In genomic region chr15:98796803-98797595, GRCm38 (mm10) we compare ENCODE assay signal across 16 mouse cellular contexts. TPM values are rescaled to one million over a fixed set of nuclear protein-coding genes. Genes with fewer than 3 reads are reported as not detected.
A peak's percentile ranks its signal among the peaks of the same experiment; 100 is the strongest.
DNase-seq lines count a peak whose midpoint lies in the region; ATAC-seq and TF ChIP-seq lines count a peak whose summit lies in the region.
"Had no signal": no experiment of that assay in that cellular context is flagged by ENCODE, and none has a peak within 500 bp of the region (broad histone marks: within the 10 kb centered on the region; RNA-seq: fewer than 3 reads in every experiment).

No protein-coding gene starts in this region.

- no peak for TF ChIP-seq CTCF in heart, postnatal 0 days (IDR thresholded peaks at IDR 0.05; ENCODE audit: low read depth)
- TF ChIP-seq CTCF in midbrain, postnatal 0 days (IDR thresholded peaks at IDR 0.05): no peak

- peak; percentile 29 for DNase-seq in heart, postnatal 0 days (ENCODE audit: low spot score)
- DNase-seq in heart, adult 18-20 months: no peak
- peak; percentile 61 for DNase-seq in midbrain, postnatal 0 days (ENCODE audit: low spot score)
- DNase-seq in thymus, postnatal 10 days (ENCODE audit: low spot score in 2 of 2): no peak
- DNase-seq in embryo, embryonic 10 days (ENCODE audit: low spot score): no peak
- DNase-seq: adrenal gland, adult 2 months; cerebellum, adult 9-11 months; heart, postnatal 36 days; thymus, adult 2 months had no signal

- no peaks in the 10 kb centered on the region for H3K36me3 ChIP-seq in heart, postnatal 0 days (replicated peaks; ENCODE audit: control insufficient read depth, insufficient read depth, low read length)
- no peaks in the 10 kb centered on the region for H3K36me3 ChIP-seq in embryonic facial prominence, embryonic 13.5 days
- H3K36me3 ChIP-seq in hindbrain, embryonic 13.5 days: no peaks in the 10 kb centered on the region
- H3K36me3 ChIP-seq in midbrain, postnatal 0 days (ENCODE audit: insufficient read depth, low read length): no peaks in the 10 kb centered on the region
- H3K36me3 ChIP-seq: G1E had no signal

- TF ChIP-seq EP300 in heart, postnatal 0 days (IDR thresholded peaks at IDR 0.05; ENCODE audit: low read depth): no peak

- no peak overlapping the region for H3K27ac ChIP-seq in heart, postnatal 0 days (ENCODE audit: low read depth)
- no peak overlapping the region for H3K27ac ChIP-seq in embryonic facial prominence, embryonic 13.5 days
- H3K27ac ChIP-seq in hindbrain, embryonic 13.5 days: no peak overlapping the region
- no peak overlapping the region for H3K27ac ChIP-seq in midbrain, postnatal 0 days (ENCODE audit: low read depth, low read length)

- peaks cover 11% of the 10 kb centered on the region for H3K4me1 ChIP-seq in heart, postnatal 0 days (ENCODE audit: control insufficient read depth, insufficient read depth)
- peaks cover 17% of the 10 kb centered on the region for H3K4me1 ChIP-seq in embryonic facial prominence, embryonic 13.5 days
- H3K4me1 ChIP-seq in hindbrain, embryonic 13.5 days (replicated peaks): peaks cover 41% of the 10 kb centered on the region
- H3K4me1 ChIP-seq in midbrain, postnatal 0 days (ENCODE audit: insufficient read depth, low read length): no peaks in the 10 kb centered on the region

- peak overlapping the region; percentile 36 for H3K4me2 ChIP-seq in heart, postnatal 0 days (ENCODE audit: low read depth, low read length)
- no peak overlapping the region for H3K4me2 ChIP-seq in embryonic facial prominence, embryonic 13.5 days
- H3K4me2 ChIP-seq in hindbrain, embryonic 13.5 days: no peak overlapping the region
- no peak overlapping the region for H3K4me2 ChIP-seq in midbrain, postnatal 0 days (ENCODE audit: low read depth, low read length, poor library complexity, severe bottlenecking)

- peaks cover 96% of the 10 kb centered on the region for H3K27me3 ChIP-seq in heart, postnatal 0 days (ENCODE audit: control insufficient read depth, insufficient read depth, low read length)
- H3K27me3 ChIP-seq in embryonic facial prominence, embryonic 13.5 days: peaks cover 100% of the 10 kb centered on the region
- H3K27me3 ChIP-seq in hindbrain, embryonic 13.5 days: peaks cover 98% of the 10 kb centered on the region
- peaks cover 85% of the 10 kb centered on the region for H3K27me3 ChIP-seq in midbrain, postnatal 0 days (ENCODE audit: insufficient read depth, low read length)

- peak; percentile 65 for ATAC-seq in heart, postnatal 0 days (ENCODE audit: insufficient read depth, low read depth)
- ATAC-seq in embryonic facial prominence, embryonic 13.5 days (ENCODE audit: insufficient number of reproducible peaks, insufficient read depth, low FRiP score, low TSS enrichment, low read depth): no peak
- no peak for ATAC-seq in hindbrain, embryonic 13.5 days (ENCODE audit: low FRiP score)
- no peak for ATAC-seq in midbrain, postnatal 0 days (ENCODE audit: low FRiP score)
- ATAC-seq: lung, postnatal 0 days had no signal

- H3K4me3 ChIP-seq in heart, postnatal 0 days (ENCODE audit: low read depth, low read length): no peak overlapping the region; the same call in 1 of the 2 replicates
- H3K4me3 ChIP-seq in embryonic facial prominence, embryonic 13.5 days: no peak overlapping the region
- no peak overlapping the region for H3K4me3 ChIP-seq in hindbrain, embryonic 13.5 days
- H3K4me3 ChIP-seq in midbrain, postnatal 0 days (ENCODE audit: low read depth, low read length): no peak overlapping the region
- H3K4me3 ChIP-seq: erythroblast, embryonic 14.5 days had no signal

- WGBS in heart, postnatal 0 days: 4% methylated on average over 13 of the region's 13 CpGs
- 2% methylated on average over 13 of the region's 13 CpGs for WGBS in embryonic facial prominence, embryonic 13.5 days
- 4% methylated on average over 13 of the region's 13 CpGs for WGBS in hindbrain, embryonic 13.5 days
- WGBS in midbrain, postnatal 0 days: 5% methylated on average over 13 of the region's 13 CpGs

- no peak overlapping the region for H3K9ac ChIP-seq in heart, postnatal 0 days (replicated peaks; ENCODE audit: low read depth, low read length)
- 0 out of 2 replicates have a peak overlapping the region, but pooled peaks have one; percentile 27 for H3K9ac ChIP-seq in embryonic facial prominence, embryonic 13.5 days
- H3K9ac ChIP-seq in hindbrain, embryonic 13.5 days: peak overlapping the region; percentile 24
- H3K9ac ChIP-seq in midbrain, postnatal 0 days (replicated peaks; ENCODE audit: low read length, poor library complexity, severe bottlenecking): no peak overlapping the region

- H3K9me3 ChIP-seq in heart, postnatal 0 days (replicated peaks; ENCODE audit: control insufficient read depth, low read length): no peaks in the 10 kb centered on the region
- H3K9me3 ChIP-seq in embryonic facial prominence, embryonic 13.5 days: no peaks in the 10 kb centered on the region
- H3K9me3 ChIP-seq in hindbrain, embryonic 13.5 days: no peaks in the 10 kb centered on the region
- no peaks in the 10 kb centered on the region for H3K9me3 ChIP-seq in midbrain, postnatal 0 days (ENCODE audit: low read length)

RNA-seq across cellular contexts. Expression of gene Wnt1, which starts 7.3 kb away (rescaled TPM):
- total RNA-seq in heart, postnatal 0 days (2014; rRNA removed; ENCODE audit: low replicate concordance): not detected in 2 replicates
- not detected in 2 replicates for polyA plus RNA-seq in heart, postnatal 0 days (2015; fragmentation: Nextera tagmentation; extraction: Ambion mirVana)
- total RNA-seq in heart, adult 18-20 months (2021): not detected
- not detected in 2 replicates for polyA plus RNA-seq in embryonic facial prominence, embryonic 13.5 days (2015; fragmentation: Nextera tagmentation; extraction: Ambion mirVana)
- 3.7 and 4.6 TPM in 2 replicates for polyA plus RNA-seq in hindbrain, embryonic 13.5 days (2015; fragmentation: Nextera tagmentation; extraction: Ambion mirVana)
- total RNA-seq in midbrain, postnatal 0 days (2014; rRNA removed): 0.33 TPM in 2 replicates
- polyA plus RNA-seq in midbrain, postnatal 0 days (2015; fragmentation: Nextera tagmentation; extraction: Ambion mirVana): 0.81 and 1.1 TPM in 2 replicates
- total RNA-seq: adrenal gland, adult 2 months; G1E; heart, postnatal 36 days; left cerebral cortex, postnatal 4 days had no signal
- polyA plus RNA-seq: erythroblast, embryonic 14.5 days; G1E; large intestine, adult 2 months; lung, postnatal 0 days had no signal

RNA-seq across cellular contexts. Expression of gene Ddn, which starts 12.3 kb away (rescaled TPM):
- total RNA-seq in heart, postnatal 0 days (2014; rRNA removed; ENCODE audit: low replicate concordance): 1.4 and 1.9 TPM in 2 replicates
- polyA plus RNA-seq in heart, postnatal 0 days (2015; fragmentation: Nextera tagmentation; extraction: Ambion mirVana): 0.11 TPM in 2 replicates
- total RNA-seq in heart, adult 18-20 months (2021): under 1 TPM; 0.64 to 0.79 TPM
- 0.07 TPM in 1 of 2 replicates, not detected in the other for polyA plus RNA-seq in embryonic facial prominence, embryonic 13.5 days (2015; fragmentation: Nextera tagmentation; extraction: Ambion mirVana)
- polyA plus RNA-seq in hindbrain, embryonic 13.5 days (2015; fragmentation: Nextera tagmentation; extraction: Ambion mirVana): 0.63 and 0.69 TPM in 2 replicates
- total RNA-seq in midbrain, postnatal 0 days (2014; rRNA removed): 5.5 and 7.3 TPM in 2 replicates
- polyA plus RNA-seq in midbrain, postnatal 0 days (2015; fragmentation: Nextera tagmentation; extraction: Ambion mirVana): 0.51 and 0.64 TPM in 2 replicates

RNA-seq across cellular contexts. Expression of gene Wnt10b, which starts 19.0 kb away (rescaled TPM):
- total RNA-seq in heart, postnatal 0 days (2014; rRNA removed; ENCODE audit: low replicate concordance): not detected in 2 replicates
- 0.07 TPM in 1 of 2 replicates, not detected in the other for polyA plus RNA-seq in heart, postnatal 0 days (2015; fragmentation: Nextera tagmentation; extraction: Ambion mirVana)
- total RNA-seq in heart, adult 18-20 months (2021): under 1 TPM; 0.10 to 0.20 TPM
- polyA plus RNA-seq in embryonic facial prominence, embryonic 13.5 days (2015; fragmentation: Nextera tagmentation; extraction: Ambion mirVana): 4.9 and 5.3 TPM in 2 replicates
- 0.12 TPM in 1 of 2 replicates, not detected in the other for polyA plus RNA-seq in hindbrain, embryonic 13.5 days (2015; fragmentation: Nextera tagmentation; extraction: Ambion mirVana)
- 0.38 and 1.5 TPM in 2 replicates for total RNA-seq in midbrain, postnatal 0 days (2014; rRNA removed)
- polyA plus RNA-seq in midbrain, postnatal 0 days (2015; fragmentation: Nextera tagmentation; extraction: Ambion mirVana): not detected in 2 replicates
- polyA plus RNA-seq: erythroblast, embryonic 14.5 days had no signal

RNA-seq across cellular contexts. Expression of gene Arf3, which starts 34.0 kb away (rescaled TPM):
- total RNA-seq in heart, postnatal 0 days (2014; rRNA removed; ENCODE audit: low replicate concordance): 27.6 and 28.7 TPM in 2 replicates
- polyA plus RNA-seq in heart, postnatal 0 days (2015; fragmentation: Nextera tagmentation; extraction: Ambion mirVana): 15.9 and 17.3 TPM in 2 replicates
- 10 to 100 TPM; 17.8 to 21.5 TPM for total RNA-seq in heart, adult 18-20 months (2021)
- polyA plus RNA-seq in embryonic facial prominence, embryonic 13.5 days (2015; fragmentation: Nextera tagmentation; extraction: Ambion mirVana): 44.1 and 44.6 TPM in 2 replicates
- polyA plus RNA-seq in hindbrain, embryonic 13.5 days (2015; fragmentation: Nextera tagmentation; extraction: Ambion mirVana): 68.4 and 71.7 TPM in 2 replicates
- 122 and 144 TPM in 2 replicates for total RNA-seq in midbrain, postnatal 0 days (2014; rRNA removed)
- polyA plus RNA-seq in midbrain, postnatal 0 days (2015; fragmentation: Nextera tagmentation; extraction: Ambion mirVana): 89.2 and 93.8 TPM in 2 replicates

RNA-seq across cellular contexts. Expression of gene Prkag1, which starts 34.3 kb away (rescaled TPM):
- total RNA-seq in heart, postnatal 0 days (2014; rRNA removed; ENCODE audit: low replicate concordance): 115 and 134 TPM in 2 replicates
- polyA plus RNA-seq in heart, postnatal 0 days (2015; fragmentation: Nextera tagmentation; extraction: Ambion mirVana): 113 and 114 TPM in 2 replicates
- total RNA-seq in heart, adult 18-20 months (2021): 100 to 1,000 TPM; 107 to 125 TPM
- polyA plus RNA-seq in embryonic facial prominence, embryonic 13.5 days (2015; fragmentation: Nextera tagmentation; extraction: Ambion mirVana): 90.4 and 92.5 TPM in 2 replicates
- polyA plus RNA-seq in hindbrain, embryonic 13.5 days (2015; fragmentation: Nextera tagmentation; extraction: Ambion mirVana): 73.4 and 77.5 TPM in 2 replicates
- 45.1 and 50.6 TPM in 2 replicates for total RNA-seq in midbrain, postnatal 0 days (2014; rRNA removed)
- polyA plus RNA-seq in midbrain, postnatal 0 days (2015; fragmentation: Nextera tagmentation; extraction: Ambion mirVana): 50.6 and 57.4 TPM in 2 replicates

Comparison
In these comparisons a context has a peak if more than half of its experiments do, and no peak if none do; other contexts are left out.
1. DNase-seq: peak in heart, postnatal 0 days (single experiment) and midbrain, postnatal 0 days (single experiment); none in heart, adult 18-20 months (0 of 2), thymus, postnatal 10 days (0 of 2) and embryo, embryonic 10 days (single experiment).
2. H3K9ac ChIP-seq: peak in embryonic facial prominence, embryonic 13.5 days (single experiment) and hindbrain, embryonic 13.5 days (single experiment); none in heart, postnatal 0 days (single experiment) and midbrain, postnatal 0 days (single experiment).